In genomic region chr7:71370746-71371145, GRCm38 (mm10) we compare ENCODE assay signal across 16 mouse cellular contexts. TPM values are rescaled to one million over a fixed set of nuclear protein-coding genes. Genes with fewer than 3 reads are reported as not detected.
DNase-seq lines count a peak whose midpoint lies in the region; ATAC-seq lines count a peak whose summit lies in the region.
"Had no signal": no experiment of that assay in that cellular context is flagged by ENCODE, and none has a peak within 500 bp of the region (broad histone marks: within the 10 kb centered on the region; RNA-seq: fewer than 3 reads in every experiment).

No protein-coding gene starts in this region.

- no peak overlapping the region for H3K9ac ChIP-seq in kidney, embryonic 14.5 days (ENCODE audit: low read depth, low read length)
- H3K9ac ChIP-seq: embryonic facial prominence, embryonic 15.5 days; stomach, embryonic 15.5 days had no signal

- H3K4me2 ChIP-seq in kidney, embryonic 14.5 days (replicated peaks; ENCODE audit: low read depth, low read length): no peak overlapping the region
- H3K4me2 ChIP-seq: embryonic facial prominence, embryonic 15.5 days; stomach, embryonic 15.5 days had no signal

- H3K9me3 ChIP-seq in heart, embryonic 10.5 days: no peaks in the 10 kb centered on the region
- no peaks in the 10 kb centered on the region for H3K9me3 ChIP-seq in kidney, embryonic 14.5 days (ENCODE audit: control insufficient read depth, low read length)
- H3K9me3 ChIP-seq: embryonic facial prominence, embryonic 15.5 days; stomach, embryonic 15.5 days had no signal

- 69% methylated on average over 2 of the region's 2 CpGs for WGBS in heart, embryonic 10.5 days
- WGBS in kidney, embryonic 14.5 days: 40% methylated on average over 2 of the region's 2 CpGs

- no peak for ATAC-seq in kidney, embryonic 14.5 days (ENCODE audit: low FRiP score, low TSS enrichment)
- ATAC-seq: forebrain, embryonic 16.5 days had no signal

- peaks cover 12% of the 10 kb centered on the region for H3K4me1 ChIP-seq in brown adipose tissue, adult 24 weeks (ENCODE audit: control insufficient read depth, insufficient read depth, insufficient read length, low read length)
- peaks cover 12% of the 10 kb centered on the region for H3K4me1 ChIP-seq in heart, embryonic 10.5 days
- H3K4me1 ChIP-seq in kidney, embryonic 14.5 days (ENCODE audit: control insufficient read depth, insufficient read depth, low read length): peaks cover 9% of the 10 kb centered on the region; the same call in 1 of the 2 replicates
- H3K4me1 ChIP-seq: embryonic facial prominence, embryonic 15.5 days; stomach, embryonic 15.5 days had no signal

- intact Hi-C loops in heart, postnatal 10 days (cut with DNase I): loop anchor here (2.0 to 5.0 kb wide), 4 partner anchors 40 to 592 kb away; no protein-coding TSS in a partner anchor

- H3K4me3 ChIP-seq in brown adipose tissue, adult 24 weeks (ENCODE audit: insufficient read depth, low read depth, low read length): no peak overlapping the region
- no peak overlapping the region for H3K4me3 ChIP-seq in heart, embryonic 10.5 days
- no peak overlapping the region for H3K4me3 ChIP-seq in kidney, embryonic 14.5 days (ENCODE audit: low read length)
- H3K4me3 ChIP-seq: embryonic facial prominence, embryonic 15.5 days; stomach, embryonic 15.5 days had no signal

- peak overlapping the region; percentile 98 for H3K27ac ChIP-seq in brown adipose tissue, adult 24 weeks (replicated peaks; ENCODE audit: low read depth, low read length)
- peak overlapping the region; percentile 31 for H3K27ac ChIP-seq in heart, embryonic 10.5 days
- peak overlapping the region; percentile 34 for H3K27ac ChIP-seq in kidney, embryonic 14.5 days (ENCODE audit: low read depth, low read length)
- H3K27ac ChIP-seq: embryonic facial prominence, embryonic 15.5 days; stomach, embryonic 15.5 days had no signal

- DNase-seq in heart, adult 8-10 months (ENCODE audit: low spot score): peak; percentile 41
- DNase-seq in heart, postnatal 10 days: no peak
- no peak for DNase-seq in heart, embryonic 10.5 days (ENCODE audit: low spot score)
- no peak for DNase-seq in layer of hippocampus, postnatal 36 days
- no peak for DNase-seq in cerebellum, postnatal 36 days
- DNase-seq: cerebellum, postnatal 25 days; thymus, postnatal 4 days had no signal

- no peaks in the 10 kb centered on the region for H3K36me3 ChIP-seq in heart, embryonic 10.5 days
- H3K36me3 ChIP-seq in kidney, embryonic 14.5 days (ENCODE audit: control insufficient read depth, insufficient read depth, low read length): no peaks in the 10 kb centered on the region
- H3K36me3 ChIP-seq: embryonic facial prominence, embryonic 15.5 days; stomach, embryonic 15.5 days had no signal

- H3K27me3 ChIP-seq in heart, embryonic 10.5 days (ENCODE audit: insufficient read depth, poor library complexity, severe bottlenecking): no peaks in the 10 kb centered on the region
- no peaks in the 10 kb centered on the region for H3K27me3 ChIP-seq in kidney, embryonic 14.5 days (ENCODE audit: control insufficient read depth, insufficient read depth, low read length)
- H3K27me3 ChIP-seq: embryonic facial prominence, embryonic 15.5 days; stomach, embryonic 15.5 days had no signal

RNA-seq across cellular contexts. Expression of gene Gm10295, which starts 19.5 kb away (rescaled TPM):
- total RNA-seq in heart, adult 8-10 months (2022): not detected
- total RNA-seq in heart, postnatal 10 days (2021): not detected
- not detected in 2 replicates for polyA plus RNA-seq in brown adipose tissue, adult 24 weeks (2012; ENCODE audit: insufficient read depth, insufficient read length, missing spikeins)
- polyA plus RNA-seq in heart, embryonic 10.5 days (2016; fragmentation: Nextera tagmentation; extraction: Ambion mirVana): not detected in 2 replicates
- polyA plus RNA-seq in kidney, embryonic 14.5 days (2014; fragmentation: Nextera tagmentation; extraction: Ambion mirVana): 0.10 TPM in 1 of 2 replicates, not detected in the other
- not detected for total RNA-seq in layer of hippocampus, postnatal 36 days (2021)
- total RNA-seq: gastrocnemius, postnatal 4 days; layer of hippocampus, postnatal 10 days had no signal
- polyA plus RNA-seq: brain, embryonic 14.5 days; embryonic facial prominence, embryonic 15.5 days; forebrain, embryonic 16.5 days; limb, embryonic 11.5 days; stomach, embryonic 15.5 days had no signal

Comparison
In these comparisons a context has a peak if more than half of its experiments do, and no peak if none do; other contexts are left out.
1. H3K27ac ChIP-seq: peak in every context shown above with its lines; median percentile 98 in brown adipose tissue, adult 24 weeks; 34 in kidney, embryonic 14.5 days; 31 in heart, embryonic 10.5 days.